Mouse (Mus musculus) neural tube, embryonic 15.5 days (tissue): ENCODE measurements around the gene Pnpo. TPM values are rescaled to one million over a fixed set of nuclear protein-coding genes. Genes with fewer than 3 reads are reported as not detected.

ENCODE experiments used
- ATAC-seq: fragments of 200-750 bp; cut with Nextera tagmentation; 2 replicates; pipeline ENCODE4 v1.8.0; 2017; ENCODE audit warnings: mild to moderate bottlenecking, moderate TSS enrichment, moderate library complexity; ENCODE audit not compliant: low FRiP score
- H3K27ac ChIP-seq: fragments of 300-500 bp; sonication (generic); replicated peaks from 2 replicates; pipeline ENCODE4 v1.5.1; 2015; ENCODE audit warnings: mild to moderate bottlenecking, inconsistent platforms
- H3K27me3 ChIP-seq: fragments of 300-500 bp; sonication (generic); replicated peaks from 2 replicates; pipeline ENCODE4 v1.6.1; 2015; ENCODE audit warnings: inconsistent platforms
- H3K36me3 ChIP-seq: fragments of 300-500 bp; sonication (generic); 2 replicates; pipeline ENCODE4 v1.6.1; 2015; ENCODE audit warnings: inconsistent platforms
- H3K4me1 ChIP-seq: fragments of 300-500 bp; sonication (generic); 2 replicates; pipeline ENCODE4 v1.6.1; 2015; ENCODE audit warnings: inconsistent platforms
- H3K4me2 ChIP-seq: fragments of 300-500 bp; sonication (generic); 2 replicates; pipeline ENCODE4 v1.6.1; 2015; ENCODE audit warnings: inconsistent platforms, mild to moderate bottlenecking, moderate library complexity
- H3K4me3 ChIP-seq: fragments of 300-500 bp; sonication (generic); replicated peaks from 2 replicates; pipeline ENCODE4 v1.5.1; 2015; ENCODE audit warnings: mild to moderate bottlenecking, inconsistent platforms
- H3K9ac ChIP-seq: fragments of 300-500 bp; sonication (generic); replicated peaks from 2 replicates; pipeline ENCODE4 v1.6.1; 2015; ENCODE audit warnings: mild to moderate bottlenecking, inconsistent platforms
- H3K9me3 ChIP-seq: fragments of 300-500 bp; sonication (generic); replicated peaks from 2 replicates; pipeline ENCODE4 v1.6.1; 2016; ENCODE audit warnings: inconsistent platforms
- WGBS: fragments of 180-500 bp; shearing (Covaris S2); methylation state at CpG from one replicate; pipeline ENCODE4 v1.1.7; 2015; ENCODE audit warnings: mixed read lengths; 5-methylcytosine and 5-hydroxymethylcytosine counted together
- polyA plus RNA-seq: library from polyadenylated mRNA; unstranded; fragments of >200 nt; fragmentation: Nextera tagmentation; extraction: Ambion mirVana; gene quantifications from 2 replicates; pipeline ENCODE4 v1.2.1, GENCODE M21; 2015

The Pnpo gene
- polyA plus RNA-seq, 1 experiment from 2014 or later, result 30.8 TPM

DNA sequence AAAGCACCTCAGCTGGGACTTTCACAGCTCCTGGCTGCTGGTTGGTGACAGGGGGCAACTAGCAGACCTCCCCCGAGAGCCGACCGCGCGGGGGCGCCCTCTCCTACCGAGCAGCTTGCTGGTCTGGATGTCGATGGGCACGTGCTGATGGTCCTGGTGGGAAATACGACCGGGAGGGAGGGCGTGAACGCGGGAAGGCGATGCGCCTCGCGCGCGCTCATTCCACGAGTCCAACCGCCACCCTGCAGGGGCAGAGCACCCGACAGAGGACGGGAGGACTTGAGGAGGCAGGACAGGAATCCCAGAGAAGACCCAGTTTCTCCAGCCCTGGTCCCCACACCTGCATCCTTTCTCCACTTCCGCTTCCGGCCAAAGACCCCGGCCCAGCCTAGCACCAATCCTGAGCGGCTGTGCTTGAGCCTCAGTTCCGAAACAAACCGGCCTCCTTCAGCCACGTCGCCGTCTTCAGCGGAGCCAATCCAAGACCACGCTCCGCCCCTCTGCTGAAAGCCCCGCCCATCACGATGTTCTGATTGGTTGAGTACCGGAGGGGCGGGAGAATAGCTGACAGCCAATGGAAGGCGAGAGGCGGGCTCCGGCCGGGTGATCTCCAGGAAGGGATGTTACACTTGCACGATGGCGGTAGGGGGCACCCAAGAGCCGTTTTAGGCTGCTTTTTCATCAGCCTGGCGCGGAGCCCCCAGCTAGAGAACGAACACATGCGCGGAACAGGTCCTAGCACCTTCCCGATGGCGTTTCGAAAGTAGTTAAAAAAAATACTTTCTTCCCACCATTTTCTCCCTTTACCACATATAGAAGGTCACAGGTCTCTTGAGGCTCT, 27.5 kb downstream of the Pnpo start, which contains the start of gene Cdk5rap3:
TSS of gene Cdk5rap3 (minus strand) at position 453 of the 841 bp plus-strand sequence.
- Histone ChIP-seq H3K9ac (peak within 1 kb of the TSS; percentile 79), H3K4me1 (peaks cover 19% of the 10 kb centered on the region), H3K4me3 (peak within 1 kb of the TSS; percentile 83), H3K27me3 (no peaks in the 10 kb centered on the region), H3K36me3 (peaks cover 6% of the 10 kb centered on the region), H3K27ac (peak within 1 kb of the TSS; percentile 85), H3K9me3 (no peaks in the 10 kb centered on the region), H3K4me2 (peak within 1 kb of the TSS; percentile 98)
- under 1% methylated on average over 55 of the region's 55 CpGs for WGBS
- ATAC-seq, result peak; percentile 97

GRCm38 (mm10) chr11:96912682-96913081, 31.1 kb downstream of the Pnpo start:
- no peak overlapping the region for H3K4me2 ChIP-seq
- no peak overlapping the region for H3K4me3 ChIP-seq
- peaks cover 29% of the 10 kb centered on the region for H3K4me1 ChIP-seq
- 92% methylated on average over 11 of the region's 11 CpGs for WGBS
- H3K9ac ChIP-seq, result no peak overlapping the region
- no peak overlapping the region for H3K27ac ChIP-seq
- no peaks in the 10 kb centered on the region for H3K27me3 ChIP-seq
- peaks cover 23% of the 10 kb centered on the region for H3K36me3 ChIP-seq
- ATAC-seq, result no peak
- no peaks in the 10 kb centered on the region for H3K9me3 ChIP-seq

- Histone ChIP-seq H3K9ac (no peak overlapping the region), H3K4me1 (peaks cover 35% of the 10 kb centered on the region)
- peak; percentile 64; the same call in 1 of the 2 replicates for ATAC-seq
Measured at GRCm38 (mm10) chr11:96910003-96910402, 33.8 kb downstream of the Pnpo start.

GRCm38 (mm10) chr11:96908594-96908993, 35.2 kb downstream of the Pnpo start:
- Histone ChIP-seq H3K27me3 (no peaks in the 10 kb centered on the region), H3K36me3 (peaks cover 24% of the 10 kb centered on the region), H3K9me3 (no peaks in the 10 kb centered on the region), H3K4me1 (peaks cover 35% of the 10 kb centered on the region), H3K27ac (no peak overlapping the region), H3K9ac (no peak overlapping the region), H3K4me3 (no peak overlapping the region), H3K4me2 (no peak overlapping the region)
- WGBS, result 88% methylated on average over 12 of the region's 12 CpGs
- no peak for ATAC-seq

More at GRCm38 (mm10) chr11:96910003-96910402, 33.8 kb downstream of the Pnpo start:
- Histone ChIP-seq H3K4me3 (no peak overlapping the region), H3K4me2 (no peak overlapping the region), H3K9me3 (no peaks in the 10 kb centered on the region), H3K27ac (no peak overlapping the region), H3K27me3 (no peaks in the 10 kb centered on the region), H3K36me3 (peaks cover 24% of the 10 kb centered on the region)
- 28% methylated on average over 7 of the region's 7 CpGs for WGBS

DNA sequence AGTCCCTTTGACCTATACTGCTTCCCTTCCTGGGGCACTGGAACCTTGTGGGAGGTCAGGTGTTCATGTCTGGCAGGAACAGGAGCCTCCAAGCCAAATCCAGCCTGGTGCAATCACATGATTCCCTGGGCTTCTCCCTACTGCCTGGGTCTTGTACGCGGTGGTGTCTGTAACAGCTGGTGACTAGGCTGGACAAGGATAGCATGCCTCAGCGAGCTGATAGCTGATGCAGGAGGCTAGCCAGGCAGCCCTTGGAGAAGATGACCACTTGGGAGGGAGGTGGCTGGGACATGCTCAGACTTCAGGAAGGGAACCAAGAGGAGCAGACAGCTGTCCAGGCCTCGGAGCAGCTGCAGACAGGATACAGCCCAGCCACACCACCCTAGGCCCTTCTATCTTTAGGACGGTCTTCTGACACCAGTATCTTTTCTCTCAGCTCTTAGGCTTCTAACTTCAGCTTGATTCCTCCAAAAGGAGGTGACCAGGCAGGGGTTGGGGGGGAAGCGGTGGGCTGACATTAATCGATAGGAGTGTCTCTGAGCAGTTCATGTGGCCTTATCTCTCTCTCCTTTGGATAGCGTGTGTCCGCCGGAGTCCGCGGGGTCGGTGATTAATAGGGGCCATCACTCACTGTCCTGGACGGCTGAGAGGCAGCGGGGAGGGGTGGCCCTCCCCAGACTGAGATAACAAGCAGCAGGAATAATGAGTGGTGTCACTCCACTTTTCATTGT, 37.2 kb downstream of the Pnpo start:
- Histone ChIP-seq H3K4me1 (peaks cover 54% of the 10 kb centered on the region), H3K4me3 (no peak overlapping the region), H3K4me2 (no peak overlapping the region), H3K27me3 (no peaks in the 10 kb centered on the region), H3K36me3 (peaks cover 22% of the 10 kb centered on the region), H3K9ac (no peak overlapping the region), H3K9me3 (no peaks in the 10 kb centered on the region), H3K27ac (no peak overlapping the region)
- no peak for ATAC-seq
- WGBS, result 15% methylated on average over 15 of the region's 15 CpGs

- peak overlapping the region; percentile 74 for H3K27ac ChIP-seq
- WGBS, result 8% methylated on average over 16 of the region's 16 CpGs
- H3K36me3 ChIP-seq, result peaks cover 4% of the 10 kb centered on the region; the same call in 1 of the 2 replicates
- H3K4me1 ChIP-seq, result peaks cover 63% of the 10 kb centered on the region
- H3K4me3 ChIP-seq, result no peak overlapping the region
- H3K9me3 ChIP-seq, result no peaks in the 10 kb centered on the region
- H3K4me2 ChIP-seq, result 0 out of 2 replicates have a peak overlapping the region, but pooled peaks have one; percentile 5
- H3K9ac ChIP-seq, result 0 out of 2 replicates have a peak overlapping the region, but pooled peaks have one; percentile 14
- H3K27me3 ChIP-seq, result no peaks in the 10 kb centered on the region
- ATAC-seq, result peak; percentile 76
Measured at GRCm38 (mm10) chr11:96902639-96903635, 40.8 kb downstream of the Pnpo start.

DNA sequence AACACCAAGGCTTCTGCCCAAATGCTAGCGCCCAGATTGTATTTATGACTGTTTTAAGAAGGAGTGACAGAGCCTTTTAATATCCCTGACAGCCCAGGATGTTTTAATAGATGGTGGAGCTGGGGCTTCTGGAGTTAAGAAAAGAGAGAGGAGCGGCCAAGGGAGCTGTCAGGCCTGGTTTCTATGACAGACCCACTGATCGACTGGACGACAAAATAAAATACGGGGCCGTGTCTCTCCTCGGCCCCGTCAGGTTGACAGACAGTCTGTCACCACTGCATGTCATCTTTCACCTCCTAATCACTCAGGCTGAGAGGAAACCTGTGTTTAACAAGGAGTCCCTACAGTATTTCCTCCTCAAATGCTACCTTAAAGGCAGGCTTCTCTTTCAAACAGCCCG, 42.5 kb downstream of the Pnpo start:
- ATAC-seq, result no peak
- Histone ChIP-seq H3K9me3 (no peaks in the 10 kb centered on the region), H3K27ac (no peak overlapping the region), H3K4me3 (no peak overlapping the region), H3K36me3 (no peaks in the 10 kb centered on the region), H3K4me2 (no peak overlapping the region), H3K27me3 (no peaks in the 10 kb centered on the region), H3K9ac (no peak overlapping the region), H3K4me1 (peaks cover 58% of the 10 kb centered on the region)
- 29% methylated on average over 9 of the region's 9 CpGs for WGBS

DNA sequence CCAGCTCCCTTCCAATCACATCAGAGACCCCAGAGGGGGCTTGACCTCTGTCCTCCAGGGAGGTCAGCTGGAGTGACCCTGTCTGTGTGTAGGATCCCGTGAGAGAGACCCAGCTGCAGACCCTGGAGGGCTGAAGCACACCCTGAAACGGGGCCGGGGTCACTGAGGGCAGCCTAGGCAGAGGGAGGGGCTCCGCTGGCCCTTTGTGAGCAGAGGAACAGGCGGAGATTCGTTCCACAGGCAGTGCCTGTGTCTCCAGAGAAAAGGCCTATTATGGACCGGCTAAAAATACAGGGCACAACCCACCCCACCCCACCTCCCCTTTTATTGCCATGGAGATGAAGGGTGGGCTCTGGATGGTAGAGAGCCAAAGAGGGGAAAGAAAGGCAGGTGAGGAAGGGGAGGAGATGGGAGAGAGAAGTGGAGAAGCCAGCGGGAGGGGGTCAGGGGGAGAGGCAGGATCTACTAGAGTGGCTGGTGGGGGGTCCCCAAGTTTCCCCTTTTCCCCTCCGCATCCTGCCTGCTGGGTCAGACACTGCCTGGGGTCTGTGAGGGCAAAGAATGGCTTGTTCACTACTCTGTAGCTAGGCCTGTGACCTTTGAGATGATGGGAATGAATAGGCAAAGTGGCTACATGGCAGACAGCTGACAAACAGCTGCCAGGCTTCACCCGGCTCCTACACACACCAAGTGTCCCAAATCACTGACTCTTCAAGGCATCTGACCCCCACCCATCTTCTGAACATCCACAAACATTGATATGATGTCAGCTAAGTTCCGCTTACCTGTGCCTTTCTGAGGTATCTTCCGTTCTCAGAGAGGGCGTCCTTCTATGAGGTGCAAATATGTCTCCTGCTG, 44.1 kb downstream of the Pnpo start:
- Histone ChIP-seq H3K9ac (0 out of 2 replicates have a peak overlapping the region, but pooled peaks have one; percentile 7), H3K27me3 (no peaks in the 10 kb centered on the region), H3K36me3 (no peaks in the 10 kb centered on the region), H3K4me3 (no peak overlapping the region), H3K9me3 (no peaks in the 10 kb centered on the region), H3K4me1 (peaks cover 56% of the 10 kb centered on the region), H3K27ac (no peak overlapping the region), H3K4me2 (no peak overlapping the region)
- no peak; the same call in 1 of the 2 replicates for ATAC-seq
- WGBS, result 25% methylated on average over 13 of the region's 13 CpGs

GRCm38 (mm10) chr11:96895886-96896285, 47.9 kb downstream of the Pnpo start:
- Histone ChIP-seq H3K9me3 (no peaks in the 10 kb centered on the region), H3K27me3 (no peaks in the 10 kb centered on the region), H3K36me3 (no peaks in the 10 kb centered on the region), H3K4me2 (no peak overlapping the region), H3K27ac (no peak overlapping the region), H3K9ac (no peak overlapping the region), H3K4me1 (peaks cover 35% of the 10 kb centered on the region), H3K4me3 (no peak overlapping the region)
- WGBS, result 87% methylated on average over 4 of the region's 4 CpGs
- ATAC-seq, result no peak

GRCm38 (mm10) chr11:96893203-96893842, 50.5 kb downstream of the Pnpo start:
- H3K27ac ChIP-seq, result no peak overlapping the region
- no peaks in the 10 kb centered on the region for H3K27me3 ChIP-seq
- no peak overlapping the region for H3K9ac ChIP-seq
- peaks cover 25% of the 10 kb centered on the region for H3K4me1 ChIP-seq
- H3K4me3 ChIP-seq, result no peak overlapping the region
- H3K4me2 ChIP-seq, result no peak overlapping the region
- H3K9me3 ChIP-seq, result no peaks in the 10 kb centered on the region
- no peak for ATAC-seq
- no peaks in the 10 kb centered on the region for H3K36me3 ChIP-seq
- WGBS, result 31% methylated on average over 11 of the region's 11 CpGs
